Mouse (Mus musculus) heart, embryonic 12.5 days (tissue): Measurements from ENCODE around the gene Gm42957. TPM values are rescaled to one million over a fixed set of nuclear protein-coding genes. Genes with fewer than 3 reads are reported as not detected.

Source experiments
- ATAC-seq: fragments of 200-750 bp; cut with Nextera tagmentation; 2 replicates; pipeline ENCODE4 v1.8.0; 2017; ENCODE audit warnings: moderate TSS enrichment, moderate library complexity; ENCODE audit not compliant: insufficient number of reproducible peaks, low FRiP score
- H3K27ac ChIP-seq: fragments of 300-500 bp; sonication (generic); 2 replicates; pipeline ENCODE4 v1.5.1; 2016; ENCODE audit warnings: mild to moderate bottlenecking, moderate library complexity; ENCODE audit not compliant: poor library complexity, severe bottlenecking
- H3K27me3 ChIP-seq: fragments of 300-500 bp; sonication (generic); replicated peaks from 2 replicates; pipeline ENCODE4 v1.6.1; 2016; ENCODE audit warnings: mild to moderate bottlenecking, moderate library complexity
- H3K36me3 ChIP-seq: fragments of 300-500 bp; sonication (generic); 2 replicates; pipeline ENCODE4 v1.6.1; 2016; ENCODE audit warnings: mild to moderate bottlenecking, moderate library complexity
- H3K4me1 ChIP-seq: fragments of 300-500 bp; sonication (generic); replicated peaks from 2 replicates; pipeline ENCODE4 v1.6.1; 2016; ENCODE audit warnings: mild to moderate bottlenecking
- H3K4me2 ChIP-seq: fragments of 300-500 bp; sonication (generic); 2 replicates; pipeline ENCODE4 v1.6.1; 2016; ENCODE audit warnings: mild to moderate bottlenecking, moderate library complexity
- H3K4me3 ChIP-seq: fragments of 300-500 bp; sonication (generic); 2 replicates; pipeline ENCODE4 v1.5.1; 2016; ENCODE audit warnings: mild to moderate bottlenecking
- H3K9ac ChIP-seq: fragments of 300-500 bp; sonication (generic); 2 replicates; pipeline ENCODE4 v1.6.1; 2016; ENCODE audit warnings: mild to moderate bottlenecking, moderate library complexity
- H3K9me3 ChIP-seq: fragments of 300-500 bp; sonication (generic); replicated peaks from 2 replicates; pipeline ENCODE4 v1.6.1; 2016; ENCODE audit warnings: mild to moderate bottlenecking, moderate library complexity
- WGBS: fragments of 180-500 bp; shearing (Covaris S2); methylation state at CpG from one replicate; pipeline ENCODE4 v1.1.7; 2016; 5-methylcytosine and 5-hydroxymethylcytosine counted together
- polyA plus RNA-seq: library from polyadenylated mRNA; unstranded; fragments of >200 nt; fragmentation: Nextera tagmentation; extraction: Ambion mirVana; gene quantifications from 2 replicates; pipeline ENCODE4 v1.2.1, GENCODE M21; 2016

Gm42957 gene
- polyA plus RNA-seq, 1 experiment from 2014 or later, result 0.14 TPM

- no peak for ATAC-seq
- no peak overlapping the region for H3K27ac ChIP-seq
- H3K36me3 ChIP-seq, result no peaks in the 10 kb centered on the region
- H3K4me1 ChIP-seq, result peaks cover 18% of the 10 kb centered on the region
- no peak overlapping the region for H3K4me2 ChIP-seq
- WGBS, result 15% methylated on average over 3 of the region's 3 CpGs
- H3K9ac ChIP-seq, result no peak overlapping the region
- H3K9me3 ChIP-seq, result no peaks in the 10 kb centered on the region
- H3K27me3 ChIP-seq, result no peaks in the 10 kb centered on the region; the same call in 1 of the 2 replicates
- no peak overlapping the region for H3K4me3 ChIP-seq
Observed at GRCm38 (mm10) chr3:96692506-96692905, 57.2 kb downstream of the Gm42957 start.

- Histone ChIP-seq H3K4me2 (no peak overlapping the region), H3K27ac (no peak overlapping the region), H3K4me1 (peaks cover 27% of the 10 kb centered on the region), H3K36me3 (no peaks in the 10 kb centered on the region), H3K4me3 (no peak overlapping the region), H3K9ac (no peak overlapping the region), H3K9me3 (no peaks in the 10 kb centered on the region), H3K27me3 (no peaks in the 10 kb centered on the region; the same call in 1 of the 2 replicates)
- ATAC-seq, result no peak
- WGBS, result 77% methylated on average over 1 of the region's 1 CpGs
Observed at GRCm38 (mm10) chr3:96693579-96693978, 58.3 kb downstream of the Gm42957 start.

GRCm38 (mm10) chr3:96696198-96696765 is 61.0 kb downstream of the Gm42957 start, which contains the start of gene Pias3:
Gene Pias3, plus strand, starts transcription at chr3:96696384.
- peak; percentile 86 for ATAC-seq
- Histone ChIP-seq H3K4me2 (peak within 1 kb of the TSS; percentile 84), H3K4me3 (peak within 1 kb of the TSS; percentile 76), H3K4me1 (peaks cover 34% of the 10 kb centered on the region), H3K36me3 (peaks cover 22% of the 10 kb centered on the region), H3K27ac (peak within 1 kb of the TSS; percentile 92), H3K27me3 (no peaks in the 10 kb centered on the region), H3K9me3 (no peaks in the 10 kb centered on the region), H3K9ac (peak within 1 kb of the TSS; percentile 87)
- WGBS, result under 1% methylated on average over 35 of the region's 35 CpGs

- Histone ChIP-seq H3K9ac (peak overlapping the region; percentile 87), H3K27ac (peak overlapping the region; percentile 92), H3K4me3 (peak overlapping the region; percentile 76), H3K9me3 (no peaks in the 10 kb centered on the region), H3K4me1 (peaks cover 34% of the 10 kb centered on the region), H3K27me3 (no peaks in the 10 kb centered on the region), H3K4me2 (peak overlapping the region; percentile 84), H3K36me3 (peaks cover 29% of the 10 kb centered on the region)
- under 1% methylated on average over 85 of the region's 85 CpGs for WGBS
- ATAC-seq, result peak; percentile 96
Observed at GRCm38 (mm10) chr3:96696766-96697732, 61.8 kb downstream of the Gm42957 start.

- Histone ChIP-seq H3K4me3 (no peak overlapping the region), H3K9me3 (no peaks in the 10 kb centered on the region), H3K4me2 (no peak overlapping the region), H3K4me1 (peaks cover 31% of the 10 kb centered on the region), H3K36me3 (peaks cover 46% of the 10 kb centered on the region), H3K9ac (no peak overlapping the region), H3K27ac (no peak overlapping the region), H3K27me3 (no peaks in the 10 kb centered on the region)
- no peak for ATAC-seq
- 48% methylated on average over 19 of the region's 19 CpGs for WGBS
Observed at GRCm38 (mm10) chr3:96698993-96699690, 63.9 kb downstream of the Gm42957 start.

- Histone ChIP-seq H3K9me3 (no peaks in the 10 kb centered on the region), H3K9ac (no peak overlapping the region), H3K27ac (no peak overlapping the region), H3K4me2 (no peak overlapping the region), H3K36me3 (peaks cover 58% of the 10 kb centered on the region), H3K27me3 (no peaks in the 10 kb centered on the region), H3K4me1 (peaks cover 25% of the 10 kb centered on the region), H3K4me3 (no peak overlapping the region)
- no peak for ATAC-seq
- WGBS, result 50% methylated on average over 7 of the region's 7 CpGs
Observed at GRCm38 (mm10) chr3:96700376-96700775, 65.1 kb downstream of the Gm42957 start.

GRCm38 (mm10) chr3:96701003-96701402 is 65.7 kb downstream of the Gm42957 start:
- H3K27ac ChIP-seq, result no peak overlapping the region
- H3K27me3 ChIP-seq, result no peaks in the 10 kb centered on the region
- no peak overlapping the region for H3K4me2 ChIP-seq
- H3K36me3 ChIP-seq, result peaks cover 60% of the 10 kb centered on the region
- H3K9me3 ChIP-seq, result no peaks in the 10 kb centered on the region
- peaks cover 18% of the 10 kb centered on the region for H3K4me1 ChIP-seq
- WGBS, result 82% methylated on average over 4 of the region's 4 CpGs
- no peak overlapping the region for H3K4me3 ChIP-seq
- no peak overlapping the region for H3K9ac ChIP-seq
- ATAC-seq, result no peak

Other genes starting within 250 kb of the Gm42957 start
- 0.72 and 0.87 TPM in 2 replicates for gene BC107364, start 183.2 kb upstream of the Gm42957 start, polyA plus RNA-seq
- gene Hfe2, start 110.3 kb upstream of the Gm42957 start, polyA plus RNA-seq, result 7.9 and 9.2 TPM in 2 replicates
- gene Txnip, start 77.5 kb upstream of the Gm42957 start, polyA plus RNA-seq, result 144 and 150 TPM in 2 replicates
- gene Gm16253, start 58.5 kb upstream of the Gm42957 start, polyA plus RNA-seq, result 1.6 and 2.4 TPM in 2 replicates
- 39.2 and 39.3 TPM in 2 replicates for gene Polr3gl, start 41.3 kb upstream of the Gm42957 start, polyA plus RNA-seq
- 9.2 and 9.5 TPM in 2 replicates for gene Ankrd34a, start 38.8 kb upstream of the Gm42957 start, polyA plus RNA-seq
- 5.1 and 5.2 TPM in 2 replicates for gene Lix1l, start 34.3 kb upstream of the Gm42957 start, polyA plus RNA-seq
- 90.8 and 95.8 TPM in 2 replicates for gene Rbm8a, start 5.5 kb upstream of the Gm42957 start, polyA plus RNA-seq
- 36.9 and 37.2 TPM in 2 replicates for gene Pex11b, start 98 bp upstream of the Gm42957 start, polyA plus RNA-seq
- 0.75 and 0.91 TPM in 2 replicates for gene Itga10, start 10.1 kb downstream of the Gm42957 start, polyA plus RNA-seq
- gene Ankrd35, start 34.7 kb downstream of the Gm42957 start, polyA plus RNA-seq, result 0.17 and 0.23 TPM in 2 replicates
- 42.0 and 43.3 TPM in 2 replicates for gene Pias3, start 60.9 kb downstream of the Gm42957 start, polyA plus RNA-seq
- gene Nudt17, start 73.1 kb downstream of the Gm42957 start, polyA plus RNA-seq, result 6.2 and 6.9 TPM in 2 replicates
- 27.6 and 32.5 TPM in 2 replicates for gene Polr3c, start 92.2 kb downstream of the Gm42957 start, polyA plus RNA-seq
- gene Rnf115, start 92.2 kb downstream of the Gm42957 start, polyA plus RNA-seq, result 54.5 and 56.5 TPM in 2 replicates
- gene Pdzk1, start 193.8 kb downstream of the Gm42957 start, polyA plus RNA-seq, result 0.36 TPM in 1 of 2 replicates, not detected in the other
- 0.08 TPM in 1 of 2 replicates, not detected in the other for gene Cd160, start 193.9 kb downstream of the Gm42957 start, polyA plus RNA-seq